Mouse (Mus musculus): Measurements from ENCODE around the gene Caln1. TPM values are rescaled to one million over a fixed set of nuclear protein-coding genes. Genes with fewer than 3 reads are reported as not detected.

Caln1 gene
- polyA plus RNA-seq, 2 experiments = 0.91 to 1.3 TPM

DNA sequence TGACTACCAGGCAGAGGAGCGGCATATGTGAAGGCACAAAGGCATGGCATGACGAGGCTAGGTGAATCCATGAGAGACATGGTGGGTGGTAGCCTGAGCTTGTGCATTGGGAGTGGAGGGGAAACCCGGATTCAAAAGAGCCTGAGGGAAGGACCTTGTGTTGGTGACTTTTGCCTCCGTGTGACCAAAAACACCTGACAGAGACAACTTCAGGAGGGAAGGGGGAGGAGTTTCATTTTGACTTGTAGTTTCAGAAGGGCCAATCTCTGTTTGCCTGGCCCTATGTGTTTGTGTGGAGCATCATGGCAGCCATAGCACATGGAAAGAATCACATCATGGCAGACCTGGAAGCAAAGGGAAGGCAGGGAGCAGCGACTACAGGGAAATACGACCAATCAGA is 479.3 kb downstream of the Caln1 start:
- H3K27ac ChIP-seq (replicated peaks; ENCODE audit: low read depth, low read length) = no peak overlapping the region
- no peak overlapping the region for H3K9ac ChIP-seq (ENCODE audit: low read depth, low read length, severe bottlenecking)
- H3K27me3 ChIP-seq (ENCODE audit: control insufficient read depth, insufficient read depth, low read length) = no peaks in the 10 kb centered on the region
- H3K9me3 ChIP-seq (ENCODE audit: control insufficient read depth, low read length) = no peaks in the 10 kb centered on the region
- H3K4me2 ChIP-seq (replicated peaks; ENCODE audit: low read depth, low read length, severe bottlenecking) = no peak overlapping the region
- TF ChIP-seq POLR2A (IDR thresholded peaks at IDR 0.05; ENCODE audit: borderline replicate concordance, extremely low read depth, insufficient read depth, insufficient read length) = no peak
- ATAC-seq (ENCODE audit: low FRiP score, low read depth) (no peak), DNase-seq (ENCODE audit: low spot score) (no peak)
- no peaks in the 10 kb centered on the region for H3K36me3 ChIP-seq (ENCODE audit: control insufficient read depth, insufficient read depth, low read length)
- H3K4me3 ChIP-seq (replicated peaks; ENCODE audit: low read length) = no peak overlapping the region
- peaks cover 10% of the 10 kb centered on the region for H3K4me1 ChIP-seq (ENCODE audit: control insufficient read depth, insufficient read depth, low read length)
- WGBS = 86% methylated on average over 6 of the region's 6 CpGs

- ATAC-seq (ENCODE audit: low FRiP score, low read depth) (no peak), DNase-seq (ENCODE audit: low spot score) (no peak)
- WGBS = 68% methylated on average over 4 of the region's 4 CpGs
- no peaks in the 10 kb centered on the region for H3K36me3 ChIP-seq (ENCODE audit: control insufficient read depth, insufficient read depth, low read length)
- H3K4me2 ChIP-seq (replicated peaks; ENCODE audit: low read depth, low read length, severe bottlenecking) = no peak overlapping the region
- H3K9ac ChIP-seq (ENCODE audit: low read depth, low read length, severe bottlenecking) = no peak overlapping the region
- no peak overlapping the region for H3K27ac ChIP-seq (replicated peaks; ENCODE audit: low read depth, low read length)
- no peaks in the 10 kb centered on the region for H3K27me3 ChIP-seq (ENCODE audit: control insufficient read depth, insufficient read depth, low read length)
- no peak for TF ChIP-seq POLR2A (IDR thresholded peaks at IDR 0.05; ENCODE audit: borderline replicate concordance, extremely low read depth, insufficient read depth, insufficient read length)
- no peaks in the 10 kb centered on the region for H3K9me3 ChIP-seq (ENCODE audit: control insufficient read depth, low read length)
- peaks cover 10% of the 10 kb centered on the region for H3K4me1 ChIP-seq (ENCODE audit: control insufficient read depth, insufficient read depth, low read length)
- no peak overlapping the region for H3K4me3 ChIP-seq (replicated peaks; ENCODE audit: low read length)
Measured at GRCm38 (mm10) chr5:130849610-130850009, 480.4 kb downstream of the Caln1 start.

DNA sequence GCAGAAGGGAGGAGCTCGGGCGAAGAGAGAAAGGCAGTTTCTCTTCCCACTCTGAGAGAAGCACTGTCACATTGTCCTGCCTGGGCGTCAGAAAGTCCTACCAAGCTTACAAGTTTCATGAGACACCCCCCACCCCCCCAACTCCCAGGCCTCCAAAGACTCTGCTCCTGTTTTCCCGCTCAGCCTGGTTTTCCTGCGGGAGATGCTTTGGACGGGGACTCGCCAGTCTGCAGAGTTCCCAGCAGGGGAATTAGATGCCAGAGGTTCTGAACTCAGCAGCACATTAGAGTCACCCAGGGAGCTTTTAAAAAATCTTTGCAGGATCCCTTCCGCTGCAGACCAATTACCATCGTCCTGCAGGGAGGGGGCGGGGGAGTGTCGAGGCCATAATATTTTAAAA is 482.9 kb downstream of the Caln1 start:
- H3K27ac ChIP-seq (replicated peaks; ENCODE audit: low read depth, low read length) = no peak overlapping the region; the same call in 1 of the 2 replicates
- no peak for DNase-seq (ENCODE audit: low spot score)

GRCm38 (mm10) chr5:130853371-130853770 is 484.1 kb downstream of the Caln1 start:
- H3K9ac ChIP-seq (ENCODE audit: low read depth, low read length, severe bottlenecking) = no peak overlapping the region
- H3K27me3 ChIP-seq (ENCODE audit: control insufficient read depth, insufficient read depth, low read length) = no peaks in the 10 kb centered on the region
- no peaks in the 10 kb centered on the region for H3K9me3 ChIP-seq (ENCODE audit: control insufficient read depth, low read length)
- no peaks in the 10 kb centered on the region for H3K36me3 ChIP-seq (ENCODE audit: control insufficient read depth, insufficient read depth, low read length)
- H3K4me1 ChIP-seq (ENCODE audit: control insufficient read depth, insufficient read depth, low read length) = peaks cover 10% of the 10 kb centered on the region
- no peak overlapping the region for H3K4me3 ChIP-seq (replicated peaks; ENCODE audit: low read length)
- no peak overlapping the region for H3K27ac ChIP-seq (replicated peaks; ENCODE audit: low read depth, low read length)
- peak; percentile 83 for DNase-seq (ENCODE audit: low spot score)
- TF ChIP-seq POLR2A (IDR thresholded peaks at IDR 0.05; ENCODE audit: borderline replicate concordance, extremely low read depth, insufficient read depth, insufficient read length) = no peak
- WGBS = under 1% methylated on average over 10 of the region's 10 CpGs
- H3K4me2 ChIP-seq (replicated peaks; ENCODE audit: low read depth, low read length, severe bottlenecking) = no peak overlapping the region
- 0 out of 2 replicates have a peak, but pooled peaks have one; percentile 41 for ATAC-seq (ENCODE audit: low FRiP score, low read depth)

More for the DNA sequence above, 482.9 kb downstream of the Caln1 start:
- Histone ChIP-seq H3K36me3 (ENCODE audit: control insufficient read depth, insufficient read depth, low read length) (no peaks in the 10 kb centered on the region), H3K4me1 (ENCODE audit: control insufficient read depth, insufficient read depth, low read length) (peaks cover 10% of the 10 kb centered on the region), H3K4me2 (replicated peaks; ENCODE audit: low read depth, low read length, severe bottlenecking) (peak overlapping the region; percentile 48), H3K27me3 (ENCODE audit: control insufficient read depth, insufficient read depth, low read length) (no peaks in the 10 kb centered on the region), H3K9ac (ENCODE audit: low read depth, low read length, severe bottlenecking) (no peak overlapping the region), H3K9me3 (ENCODE audit: control insufficient read depth, low read length) (no peaks in the 10 kb centered on the region), H3K4me3 (replicated peaks; ENCODE audit: low read length) (peak overlapping the region; percentile 16; the same call in 1 of the 2 replicates)
- ATAC-seq (ENCODE audit: low FRiP score, low read depth) = peak; percentile 21; the same call in 1 of the 2 replicates
- TF ChIP-seq POLR2A (IDR thresholded peaks at IDR 0.05; ENCODE audit: borderline replicate concordance, extremely low read depth, insufficient read depth, insufficient read length) = no peak
- WGBS = 3% methylated on average over 11 of the region's 11 CpGs

DNA sequence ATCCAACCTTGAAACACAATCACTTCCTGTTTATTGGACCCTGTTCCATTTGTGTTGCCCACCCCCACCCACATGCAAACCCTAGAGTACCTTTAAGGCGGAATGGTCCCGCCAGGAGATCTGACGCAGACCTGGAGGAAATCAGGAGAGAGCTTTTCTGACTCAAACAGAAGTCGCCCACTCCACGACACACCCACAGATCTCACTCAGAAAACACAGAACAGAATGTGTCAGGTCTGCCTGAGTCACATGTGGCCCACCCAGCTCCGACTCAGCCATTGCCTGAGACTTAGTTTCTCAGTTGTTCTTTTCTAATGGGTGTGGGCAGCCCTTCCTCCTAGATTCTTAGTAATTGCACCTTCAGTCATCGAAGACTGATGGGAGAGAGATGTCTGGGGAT is 485.2 kb downstream of the Caln1 start:
- TF ChIP-seq POLR2A (IDR thresholded peaks at IDR 0.05; ENCODE audit: borderline replicate concordance, extremely low read depth, insufficient read depth, insufficient read length) = no peak
- ATAC-seq (ENCODE audit: low FRiP score, low read depth) = no peak
- no peaks in the 10 kb centered on the region for H3K27me3 ChIP-seq (ENCODE audit: control insufficient read depth, insufficient read depth, low read length)
- DNase-seq (ENCODE audit: low spot score) = no peak
- H3K36me3 ChIP-seq (ENCODE audit: control insufficient read depth, insufficient read depth, low read length) = no peaks in the 10 kb centered on the region
- no peak overlapping the region for H3K4me3 ChIP-seq (replicated peaks; ENCODE audit: low read length)
- peaks cover 10% of the 10 kb centered on the region for H3K4me1 ChIP-seq (ENCODE audit: control insufficient read depth, insufficient read depth, low read length)
- 77% methylated on average over 7 of the region's 7 CpGs for WGBS
- H3K27ac ChIP-seq (replicated peaks; ENCODE audit: low read depth, low read length) = no peak overlapping the region
- no peak overlapping the region for H3K4me2 ChIP-seq (replicated peaks; ENCODE audit: low read depth, low read length, severe bottlenecking)
- no peaks in the 10 kb centered on the region for H3K9me3 ChIP-seq (ENCODE audit: control insufficient read depth, low read length)
- no peak overlapping the region for H3K9ac ChIP-seq (ENCODE audit: low read depth, low read length, severe bottlenecking)

DNA sequence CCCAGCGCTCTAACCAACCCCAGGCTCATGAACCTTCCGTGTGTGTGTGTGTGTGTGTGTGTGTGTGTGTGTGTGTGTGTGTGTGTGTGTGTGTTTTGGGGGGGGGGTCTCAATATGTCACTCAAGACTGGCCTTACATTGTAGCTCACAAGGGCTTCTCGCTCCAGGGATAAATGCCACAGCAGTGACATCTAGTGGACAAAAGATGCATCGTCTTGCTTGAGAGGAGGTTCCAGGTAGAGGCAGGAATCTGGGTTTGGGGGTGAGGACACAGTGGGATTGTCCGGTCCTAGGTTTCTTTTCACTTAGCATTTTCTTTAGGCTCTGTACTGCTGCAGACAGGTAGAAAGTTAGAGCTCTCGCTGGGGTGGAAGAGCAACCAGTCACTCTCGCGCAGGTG is 488.9 kb downstream of the Caln1 start:
- WGBS = 23% methylated on average over 8 of the region's 8 CpGs
- Histone ChIP-seq H3K27ac (replicated peaks; ENCODE audit: low read depth, low read length) (no peak overlapping the region), H3K4me2 (replicated peaks; ENCODE audit: low read depth, low read length, severe bottlenecking) (no peak overlapping the region), H3K27me3 (ENCODE audit: control insufficient read depth, insufficient read depth, low read length) (no peaks in the 10 kb centered on the region), H3K4me1 (ENCODE audit: control insufficient read depth, insufficient read depth, low read length) (peaks cover under 1% of the 10 kb centered on the region; the same call in 1 of the 2 replicates), H3K9ac (ENCODE audit: low read depth, low read length, severe bottlenecking) (no peak overlapping the region), H3K4me3 (replicated peaks; ENCODE audit: low read length) (no peak overlapping the region), H3K36me3 (ENCODE audit: control insufficient read depth, insufficient read depth, low read length) (no peaks in the 10 kb centered on the region), H3K9me3 (ENCODE audit: control insufficient read depth, low read length) (no peaks in the 10 kb centered on the region)
- ATAC-seq (ENCODE audit: low FRiP score, low read depth) = peak; percentile 24; the same call in 1 of the 2 replicates
- peak; percentile 50 for DNase-seq (ENCODE audit: low spot score)
- TF ChIP-seq POLR2A (IDR thresholded peaks at IDR 0.05; ENCODE audit: borderline replicate concordance, extremely low read depth, insufficient read depth, insufficient read length) = no peak

Data from limb, embryonic 14.5 days (tissue).